Mouse (Mus musculus): ENCODE data around the gene Zdhhc1. TPM values are rescaled to one million over a fixed set of nuclear protein-coding genes. Genes with fewer than 3 reads are reported as not detected.

Zdhhc1 gene
- polyA plus RNA-seq, 1 experiment from 2014 or later: 30.7 TPM

GRCm38 (mm10) chr8:105426878-105427277 lies 69.8 kb downstream of the Zdhhc1 start:
- ATAC-seq (ENCODE audit: low FRiP score, low read depth): no peak

More at GRCm38 (mm10) chr8:105426878-105427277, 69.8 kb downstream of the Zdhhc1 start:
- WGBS: 80% methylated on average over 6 of the region's 6 CpGs
- no peak overlapping the region for H3K4me3 ChIP-seq
- H3K9me3 ChIP-seq: no peaks in the 10 kb centered on the region
- H3K9ac ChIP-seq: no peak overlapping the region
- no peak overlapping the region for H3K27ac ChIP-seq
- H3K4me2 ChIP-seq (replicated peaks): no peak overlapping the region
- no peaks in the 10 kb centered on the region for H3K27me3 ChIP-seq (replicated peaks)
- no peaks in the 10 kb centered on the region for H3K36me3 ChIP-seq
- H3K4me1 ChIP-seq: peaks cover 6% of the 10 kb centered on the region

Other genes starting within 250 kb of the Zdhhc1 start
- 6.5 TPM in 2 replicates for gene B3gnt9, start 241.7 kb downstream of the Zdhhc1 start, polyA plus RNA-seq (2016; fragmentation: Nextera tagmentation; extraction: Ambion mirVana)
- gene Tradd, start 232.3 kb downstream of the Zdhhc1 start, polyA plus RNA-seq (2016; fragmentation: Nextera tagmentation; extraction: Ambion mirVana): 18.7 and 21.2 TPM in 2 replicates
- gene Fbxl8, start 232.3 kb downstream of the Zdhhc1 start, polyA plus RNA-seq (2016; fragmentation: Nextera tagmentation; extraction: Ambion mirVana): 0.90 and 1.0 TPM in 2 replicates
- gene Hsf4, start 227.1 kb downstream of the Zdhhc1 start, polyA plus RNA-seq (2016; fragmentation: Nextera tagmentation; extraction: Ambion mirVana): 0.19 and 0.20 TPM in 2 replicates
- 3.5 and 4.3 TPM in 2 replicates for gene Nol3, start 220.8 kb downstream of the Zdhhc1 start, polyA plus RNA-seq (2016; fragmentation: Nextera tagmentation; extraction: Ambion mirVana)
- gene 4931428F04Rik, start 207.0 kb downstream of the Zdhhc1 start, polyA plus RNA-seq (2016; fragmentation: Nextera tagmentation; extraction: Ambion mirVana): 70.6 and 78.4 TPM in 2 replicates
- gene Exoc3l, start 200.8 kb downstream of the Zdhhc1 start, polyA plus RNA-seq (2016; fragmentation: Nextera tagmentation; extraction: Ambion mirVana): 15.9 and 16.3 TPM in 2 replicates
- 66.0 and 75.6 TPM in 2 replicates for gene E2f4, start 199.2 kb downstream of the Zdhhc1 start, polyA plus RNA-seq (2016; fragmentation: Nextera tagmentation; extraction: Ambion mirVana)
- 1.5 and 2.2 TPM in 2 replicates for gene Elmo3, start 191.3 kb downstream of the Zdhhc1 start, polyA plus RNA-seq (2016; fragmentation: Nextera tagmentation; extraction: Ambion mirVana)
- gene Lrrc29, start 170.6 kb downstream of the Zdhhc1 start, polyA plus RNA-seq (2016; fragmentation: Nextera tagmentation; extraction: Ambion mirVana): 1.2 and 1.3 TPM in 2 replicates
- 112 and 113 TPM in 2 replicates for gene Tmem208, start 170.5 kb downstream of the Zdhhc1 start, polyA plus RNA-seq (2016; fragmentation: Nextera tagmentation; extraction: Ambion mirVana)
- gene Fhod1, start 148.9 kb downstream of the Zdhhc1 start, polyA plus RNA-seq (2016; fragmentation: Nextera tagmentation; extraction: Ambion mirVana): 0.92 and 0.98 TPM in 2 replicates
- gene Slc9a5, start 148.1 kb downstream of the Zdhhc1 start, polyA plus RNA-seq (2016; fragmentation: Nextera tagmentation; extraction: Ambion mirVana): 4.4 and 4.5 TPM in 2 replicates
- gene Plekhg4, start 123.6 kb downstream of the Zdhhc1 start, polyA plus RNA-seq (2016; fragmentation: Nextera tagmentation; extraction: Ambion mirVana): 0.35 and 0.75 TPM in 2 replicates
- not detected in 2 replicates for gene Kctd19, start 83.4 kb downstream of the Zdhhc1 start, polyA plus RNA-seq (2016; fragmentation: Nextera tagmentation; extraction: Ambion mirVana)
- 1.6 and 1.8 TPM in 2 replicates for gene Lrrc36, start 83.3 kb downstream of the Zdhhc1 start, polyA plus RNA-seq (2016; fragmentation: Nextera tagmentation; extraction: Ambion mirVana)
- 242 and 246 TPM in 2 replicates for gene Tppp3, start 25.4 kb downstream of the Zdhhc1 start, polyA plus RNA-seq (2016; fragmentation: Nextera tagmentation; extraction: Ambion mirVana)
- 23.8 and 25.7 TPM in 2 replicates for gene Hsd11b2, start 21.9 kb upstream of the Zdhhc1 start, polyA plus RNA-seq (2016; fragmentation: Nextera tagmentation; extraction: Ambion mirVana)
- 142 and 143 TPM in 2 replicates for gene Atp6v0d1, start 69.1 kb upstream of the Zdhhc1 start, polyA plus RNA-seq (2016; fragmentation: Nextera tagmentation; extraction: Ambion mirVana)
- gene Ripor1, start 108.4 kb upstream of the Zdhhc1 start, polyA plus RNA-seq (2016; fragmentation: Nextera tagmentation; extraction: Ambion mirVana): 21.3 and 22.1 TPM in 2 replicates
- 120 and 127 TPM in 2 replicates for gene Ctcf, start 139.7 kb upstream of the Zdhhc1 start, polyA plus RNA-seq (2016; fragmentation: Nextera tagmentation; extraction: Ambion mirVana)
- 1.5 and 2.0 TPM in 2 replicates for gene Agrp, start 140.5 kb upstream of the Zdhhc1 start, polyA plus RNA-seq (2016; fragmentation: Nextera tagmentation; extraction: Ambion mirVana)
- 12.4 and 13.8 TPM in 2 replicates for gene Carmil2, start 189.4 kb upstream of the Zdhhc1 start, polyA plus RNA-seq (2016; fragmentation: Nextera tagmentation; extraction: Ambion mirVana)
- gene Acd, start 204.2 kb upstream of the Zdhhc1 start, polyA plus RNA-seq (2016; fragmentation: Nextera tagmentation; extraction: Ambion mirVana): 84.1 and 90.7 TPM in 2 replicates
- 31.9 and 38.5 TPM in 2 replicates for gene Pard6a, start 204.2 kb upstream of the Zdhhc1 start, polyA plus RNA-seq (2016; fragmentation: Nextera tagmentation; extraction: Ambion mirVana)
- gene 4933405L10Rik, start 210.8 kb upstream of the Zdhhc1 start, polyA plus RNA-seq (2016; fragmentation: Nextera tagmentation; extraction: Ambion mirVana): not detected in 2 replicates
- 19.4 and 20.3 TPM in 2 replicates for gene Enkd1, start 211.3 kb upstream of the Zdhhc1 start, polyA plus RNA-seq (2016; fragmentation: Nextera tagmentation; extraction: Ambion mirVana)

Data from neural tube, embryonic 12.5 days (tissue).